Mouse (Mus musculus) monocyte, adult 5-6 weeks (primary cell): Measurements from ENCODE around the gene Ociad1. TPM values are rescaled to one million over a fixed set of nuclear protein-coding genes. Genes with fewer than 3 reads are reported as not detected.

Experiments used
- ATAC-seq: fragments of 153-309, 156-312 bp; replicated peaks from 2 replicates; pipeline ENCODE4 v1.8.0; 2017; ENCODE audit warnings: mild to moderate bottlenecking; ENCODE audit not compliant: low TSS enrichment, insufficient number of reproducible peaks, severe bottlenecking, poor library complexity, low FRiP score
- total RNA-seq: library from RNA; stranded (forward); fragments of 200-1000, 200-491, 200-594 nt; gene quantifications from 3 replicates; pipeline ENCODE4 v1.2.3, GENCODE M21; 2017

Ociad1 gene
- total RNA-seq = 252 to 293 TPM (median 259 TPM) in 3 replicates

DNA sequence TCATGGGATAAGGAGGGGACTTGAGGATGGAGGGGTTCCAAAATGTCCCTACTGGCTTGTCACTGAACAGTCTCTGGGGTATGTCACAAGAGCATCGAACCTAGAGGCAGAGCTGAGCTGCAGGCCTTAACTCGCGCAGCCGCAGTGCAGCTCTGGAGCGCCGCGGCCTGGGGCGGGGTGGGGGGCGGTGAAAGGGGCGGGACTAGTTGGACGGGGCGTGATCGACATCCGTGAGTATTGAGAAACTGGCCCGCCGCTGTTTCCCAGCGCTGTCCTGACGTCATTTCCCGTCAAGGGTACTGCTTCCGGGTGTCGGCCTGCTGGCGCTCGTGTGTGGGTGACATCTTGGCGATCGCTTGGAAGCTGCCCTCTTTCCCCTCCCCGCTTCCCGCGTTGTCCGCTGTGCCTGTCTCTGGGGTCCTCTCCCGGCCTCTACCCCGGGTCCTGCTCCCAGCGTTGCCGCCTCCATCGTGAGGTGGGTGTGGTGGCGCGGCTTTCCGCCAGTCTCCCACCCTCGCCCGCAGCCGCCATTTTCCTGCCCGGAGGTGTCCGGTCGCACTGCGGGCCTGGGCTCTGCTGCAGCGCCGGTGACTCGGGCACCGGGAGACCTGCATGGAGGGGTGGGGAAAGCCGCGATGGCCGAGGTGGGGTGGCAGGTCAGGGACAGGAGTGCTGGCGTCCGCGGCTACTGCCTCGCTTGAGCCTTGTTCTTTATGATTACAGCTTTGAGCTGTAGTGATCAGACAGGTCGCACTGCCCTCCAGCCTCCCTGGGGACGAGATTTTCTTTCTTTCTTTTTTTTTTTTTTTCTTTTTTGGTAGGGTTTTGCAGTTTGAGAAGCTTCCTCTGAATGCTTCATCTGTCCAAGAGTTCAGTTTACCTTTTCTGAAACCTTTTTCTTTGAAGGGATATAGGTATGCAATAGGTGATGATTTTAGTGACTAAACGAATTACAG lies at the start of gene Ociad1:
Gene Ociad1, plus strand, starts transcription at position 283 of the 956 bp plus-strand sequence.
- peak; percentile 98 for ATAC-seq

DNA sequence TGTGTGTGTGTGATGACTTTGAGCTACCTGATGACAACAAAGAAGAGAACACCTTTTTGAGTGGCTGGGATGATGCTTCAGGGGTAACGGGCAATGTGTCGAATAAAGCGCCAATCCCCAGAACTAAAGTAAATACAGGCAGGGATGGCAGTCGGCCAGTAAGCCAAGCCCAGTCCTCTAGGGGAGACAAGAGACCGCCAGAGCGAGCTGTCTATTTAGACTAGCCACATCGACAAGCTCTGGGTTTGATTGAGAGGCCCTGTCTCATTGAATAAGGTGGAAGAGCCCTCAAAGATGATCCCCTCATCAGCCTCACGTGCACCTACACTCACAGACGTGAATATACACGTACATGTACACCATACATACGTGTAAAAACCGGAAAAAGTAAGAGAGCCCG lies 48.2 kb upstream of the Ociad1 start:
- ATAC-seq = no peak

DNA sequence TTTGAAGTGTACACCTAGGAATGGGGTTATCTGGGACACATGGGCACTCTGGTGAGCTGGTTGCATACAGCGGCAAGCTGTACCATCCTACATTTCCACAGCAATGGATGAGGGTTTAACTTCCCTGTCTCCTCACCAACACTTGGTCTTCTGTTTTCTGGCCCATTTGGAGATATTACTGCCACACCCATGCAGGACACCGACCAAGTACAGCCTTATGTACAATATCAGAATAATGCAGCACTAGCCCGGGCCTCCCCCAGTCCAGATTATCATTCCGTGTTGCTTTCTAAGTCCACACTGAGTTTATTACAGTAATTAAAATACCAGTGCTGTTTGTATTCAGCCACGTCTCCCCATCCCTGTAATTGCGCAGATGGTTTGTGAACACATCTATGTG lies 46.2 kb upstream of the Ociad1 start:
- ATAC-seq = no peak

DNA sequence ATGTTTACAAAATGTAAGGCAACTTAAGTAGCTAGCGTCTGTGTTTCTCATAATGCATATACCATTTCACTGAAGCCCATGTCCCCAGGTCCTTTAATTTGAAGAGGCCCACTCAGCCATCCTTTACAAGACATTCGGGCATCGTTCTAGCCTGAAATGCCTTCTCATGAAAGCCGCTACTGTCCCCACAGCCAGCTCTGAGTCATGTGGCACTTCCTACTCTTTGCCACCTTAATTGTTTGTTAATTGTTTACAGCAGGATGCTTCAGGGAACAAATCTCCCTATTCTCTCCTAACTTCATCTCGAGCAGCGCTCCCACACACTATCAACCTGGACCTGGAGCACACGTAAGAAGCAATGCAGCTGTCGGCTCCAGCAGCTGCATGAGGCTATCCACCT lies 44.4 kb upstream of the Ociad1 start:
- no peak for ATAC-seq

DNA sequence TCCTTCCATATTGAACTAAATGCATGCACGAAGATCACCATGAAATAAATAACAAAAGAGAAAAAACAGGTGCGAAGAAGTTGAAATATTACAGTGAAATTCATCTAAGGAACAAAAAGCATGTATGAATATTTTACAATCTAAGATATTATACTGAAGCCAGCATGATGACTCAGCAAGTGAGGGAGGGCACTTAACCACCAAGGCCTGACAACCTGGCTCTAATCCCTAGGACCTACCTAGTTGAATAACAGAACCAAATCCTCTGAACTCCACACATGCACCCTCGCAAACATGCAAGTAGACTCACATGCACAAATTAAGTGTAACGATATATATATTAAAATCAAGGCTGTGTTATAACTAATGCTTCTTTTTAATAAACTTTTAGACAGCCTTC lies 43.2 kb upstream of the Ociad1 start:
- ATAC-seq = no peak

DNA sequence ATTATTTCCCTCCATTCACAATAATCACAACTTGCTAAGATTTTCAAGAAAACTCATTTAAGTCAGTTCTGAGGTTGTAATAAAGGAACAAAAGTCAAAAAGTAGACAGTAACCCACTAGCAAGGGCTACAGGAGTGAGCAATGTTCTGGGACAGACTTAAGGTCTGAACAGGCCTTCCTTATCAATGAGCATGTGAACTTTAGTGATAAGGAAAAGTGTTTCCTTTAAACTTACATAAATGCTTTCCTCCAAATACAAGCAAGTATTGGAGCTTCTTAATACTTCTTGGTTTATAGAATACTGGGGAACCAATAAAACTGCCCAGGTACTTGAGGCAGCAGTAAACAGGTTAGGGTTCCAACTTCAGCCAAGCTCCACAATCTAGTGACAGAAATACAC lies 39.8 kb upstream of the Ociad1 start:
- no peak for ATAC-seq

DNA sequence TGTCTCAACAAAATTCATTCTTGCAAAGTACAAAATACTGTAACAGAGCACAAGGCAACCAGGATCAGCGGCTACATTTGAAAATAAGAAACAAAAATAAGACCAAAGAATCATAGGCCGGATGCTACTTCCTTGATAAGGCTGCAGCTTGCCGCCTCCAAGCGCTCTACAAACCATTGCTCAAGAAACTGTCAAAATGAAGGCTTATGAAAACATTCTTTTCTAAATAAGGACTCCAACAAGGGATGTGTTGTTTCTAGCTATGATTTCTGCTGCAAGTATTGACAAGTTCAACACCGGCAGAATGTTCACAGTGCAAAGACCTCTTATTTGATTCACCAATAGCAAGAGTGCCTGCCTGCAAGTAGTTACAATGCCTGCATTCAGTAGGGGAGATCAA lies 37.9 kb upstream of the Ociad1 start:
- ATAC-seq = no peak

DNA sequence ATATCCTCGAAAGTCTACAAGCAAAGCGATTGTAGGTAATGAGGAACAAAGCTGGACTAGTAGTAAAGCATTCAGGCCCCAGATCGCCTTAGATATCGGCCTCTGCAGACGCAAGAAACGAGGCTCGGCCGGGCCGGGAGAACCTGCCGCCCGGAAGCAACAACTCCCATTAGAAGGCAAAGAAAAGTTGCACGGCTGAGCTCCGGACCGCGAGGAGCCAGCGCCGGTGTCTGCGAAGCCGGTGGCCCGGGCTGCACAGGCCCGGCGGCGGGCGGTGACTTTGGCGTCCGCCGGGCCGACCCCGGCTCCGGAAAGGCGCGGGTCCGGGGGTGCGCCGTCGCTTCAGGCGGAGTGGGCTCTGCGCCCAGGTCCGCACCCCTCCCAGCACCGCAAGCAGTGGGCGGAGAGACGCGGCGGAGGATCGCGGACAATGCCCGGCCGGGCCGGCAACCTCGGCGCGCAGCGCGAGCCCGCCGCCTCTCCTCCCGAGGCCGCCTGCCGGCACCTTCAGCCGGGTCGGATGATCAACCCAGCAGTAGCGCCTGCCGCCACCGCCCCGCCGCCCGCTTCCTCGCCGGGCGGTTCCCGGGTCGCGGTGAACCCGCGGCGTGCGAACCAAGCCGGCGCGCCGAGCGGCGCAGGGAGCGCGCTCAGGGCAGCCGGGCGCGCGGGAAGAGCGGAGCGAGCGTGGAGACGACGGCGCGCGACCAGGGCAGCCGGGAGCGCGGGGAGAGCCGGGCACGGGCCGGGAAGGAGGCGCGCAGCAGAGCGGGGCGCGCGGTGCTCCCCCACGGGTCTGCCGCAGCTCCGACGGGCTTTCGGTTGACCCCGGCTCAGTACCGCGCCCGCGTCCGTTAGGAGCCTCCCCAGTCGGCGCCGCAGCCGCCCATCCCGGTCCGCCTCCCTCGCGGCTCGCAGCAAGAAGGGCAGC lies 37.0 kb upstream of the Ociad1 start:
- ATAC-seq = no peak

DNA sequence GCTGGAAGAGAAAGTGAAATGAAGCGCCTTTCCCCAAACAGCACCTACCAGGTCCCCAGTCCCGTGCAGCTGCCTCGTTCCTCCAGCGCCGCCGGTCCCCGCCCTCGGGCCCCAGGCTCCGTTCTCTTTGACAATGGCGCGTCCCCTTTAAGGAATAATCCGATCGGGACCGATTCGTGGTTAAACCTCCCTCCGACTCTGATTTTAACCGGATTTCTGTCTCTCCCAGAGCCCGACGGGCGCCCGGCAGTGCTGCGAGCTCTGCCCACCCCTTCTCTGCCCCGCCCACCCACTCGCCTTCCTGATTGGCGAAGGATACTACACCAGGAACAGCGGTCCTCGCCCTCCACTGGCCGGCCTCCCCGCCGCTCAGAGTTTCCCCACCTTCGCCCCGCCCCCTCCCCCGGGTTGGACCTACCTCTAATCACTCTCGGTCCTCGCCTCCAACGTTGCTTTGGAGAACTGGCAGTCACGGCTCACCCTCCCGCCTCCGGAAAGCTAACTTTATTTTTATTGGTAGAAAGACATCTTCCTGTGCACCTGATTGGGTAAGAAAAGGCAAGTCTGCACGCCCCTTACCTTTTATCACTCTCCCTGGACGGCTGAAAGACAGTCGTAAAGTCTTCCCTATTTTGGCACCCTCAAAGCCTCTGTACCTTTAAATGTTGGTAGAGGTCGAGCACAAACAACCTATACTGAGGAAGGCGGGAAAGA lies 36.1 kb upstream of the Ociad1 start, which contains the start of gene Fryl:
Gene Fryl, minus strand, starts transcription at position 268 of the 714 bp plus-strand sequence.
- ATAC-seq = peak; percentile 95

DNA sequence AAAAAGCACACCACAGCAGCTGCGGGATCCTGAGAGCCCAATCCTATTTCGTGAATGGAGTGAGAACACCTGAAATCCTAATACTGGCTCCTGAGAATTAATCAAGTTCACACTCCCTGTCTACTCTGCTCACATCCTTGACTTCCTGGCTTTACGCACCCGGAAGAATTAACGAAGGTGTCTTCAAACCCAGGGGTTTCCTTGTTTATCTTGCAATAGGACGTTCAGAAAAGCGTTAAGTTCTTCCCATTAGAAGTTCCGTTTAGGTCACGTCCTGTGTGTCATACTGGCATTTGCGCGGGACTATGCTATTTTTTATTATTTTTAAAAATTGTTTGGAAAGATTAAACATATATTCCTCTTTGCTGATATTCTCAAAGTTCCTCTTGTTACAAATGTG lies 35.5 kb upstream of the Ociad1 start:
- ATAC-seq = 0 out of 2 replicates have a peak, but pooled peaks have one; percentile 5

DNA sequence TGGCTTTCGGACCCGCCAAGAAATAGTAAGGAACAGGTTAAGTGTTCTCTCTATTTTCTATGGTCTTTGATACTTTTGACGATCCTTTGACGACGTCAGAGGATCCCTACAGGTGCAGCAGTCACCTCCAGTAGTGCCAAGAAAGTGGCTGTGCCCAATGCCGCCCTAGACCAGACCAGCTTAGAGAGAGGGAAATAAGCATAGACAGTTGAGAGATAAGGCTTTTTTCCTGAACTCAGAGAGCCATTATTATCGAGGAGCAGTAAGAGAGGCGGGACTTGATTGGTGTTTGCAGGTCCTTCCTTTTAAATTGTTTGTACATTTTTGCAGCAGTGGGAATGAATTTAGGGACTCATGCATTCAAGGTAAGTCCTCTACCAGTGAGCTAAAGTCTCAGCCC lies 34.9 kb upstream of the Ociad1 start:
- ATAC-seq = no peak

DNA sequence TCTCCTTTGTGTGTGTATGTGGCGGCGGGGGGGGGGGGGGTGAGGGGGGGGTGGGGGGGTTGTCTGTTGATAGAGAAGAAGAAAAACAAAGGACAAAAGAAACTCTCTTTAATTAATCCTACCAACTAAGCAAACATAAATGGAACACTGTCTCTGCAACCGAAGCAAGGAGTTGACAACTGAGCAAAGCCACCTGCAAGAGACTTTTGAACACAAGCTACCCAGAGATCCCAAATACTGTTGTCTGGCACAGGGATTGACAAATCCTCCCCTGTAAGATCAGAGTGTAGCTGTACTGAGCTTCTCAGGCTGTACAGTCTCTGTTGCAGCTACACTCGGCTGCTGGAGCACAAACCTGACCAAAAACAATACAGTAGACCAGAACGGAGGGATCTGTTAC lies 28.5 kb upstream of the Ociad1 start:
- no peak for ATAC-seq

DNA sequence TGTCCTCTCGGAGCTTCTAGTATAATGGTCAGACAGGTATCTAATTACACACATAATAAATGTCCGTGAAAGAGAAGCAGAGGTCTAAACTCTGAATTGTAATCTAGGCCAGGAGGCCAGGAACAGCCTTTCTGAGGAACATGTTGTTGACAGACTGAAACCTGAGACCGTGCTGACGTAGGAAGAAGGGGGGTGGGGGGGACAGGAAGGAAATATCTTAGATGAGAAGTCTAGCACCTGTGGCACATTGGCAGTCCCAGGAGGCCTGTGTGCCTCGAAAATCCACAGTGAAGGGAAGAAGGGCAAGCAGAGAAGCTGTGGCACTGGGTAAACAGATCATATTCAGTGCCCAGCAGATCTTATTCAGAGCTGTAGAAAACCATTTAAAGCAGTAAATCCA lies 27.1 kb upstream of the Ociad1 start:
- ATAC-seq = peak; percentile 43; the same call in 1 of the 2 replicates

DNA sequence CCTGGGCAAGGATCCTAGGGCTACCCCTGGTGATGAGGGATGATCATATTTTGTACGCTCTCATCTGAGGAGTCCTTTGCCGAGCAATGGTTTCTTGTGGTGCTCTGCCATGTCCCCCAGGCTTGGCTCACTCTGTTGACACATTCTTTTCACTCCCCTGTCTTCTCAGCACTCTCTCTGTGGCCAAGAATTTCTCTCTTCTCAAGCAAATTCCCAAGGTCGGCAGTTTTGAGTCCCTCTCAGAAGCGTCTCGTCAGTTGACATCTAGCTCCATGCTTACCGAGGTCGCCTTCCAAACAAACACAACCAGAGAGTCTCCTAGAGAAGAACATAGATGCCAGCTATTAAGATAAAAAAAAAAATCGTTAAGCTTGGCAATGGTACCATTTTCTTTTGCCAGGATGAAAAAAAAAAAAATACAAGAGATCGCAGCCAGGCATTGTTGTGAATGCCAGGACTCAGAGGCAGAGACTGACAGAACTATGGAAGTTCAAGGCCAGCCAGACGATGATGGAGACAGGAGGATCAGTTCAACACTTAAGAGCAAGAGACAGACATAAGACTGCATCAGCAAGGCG lies 23.9 kb upstream of the Ociad1 start:
- ATAC-seq = no peak

DNA sequence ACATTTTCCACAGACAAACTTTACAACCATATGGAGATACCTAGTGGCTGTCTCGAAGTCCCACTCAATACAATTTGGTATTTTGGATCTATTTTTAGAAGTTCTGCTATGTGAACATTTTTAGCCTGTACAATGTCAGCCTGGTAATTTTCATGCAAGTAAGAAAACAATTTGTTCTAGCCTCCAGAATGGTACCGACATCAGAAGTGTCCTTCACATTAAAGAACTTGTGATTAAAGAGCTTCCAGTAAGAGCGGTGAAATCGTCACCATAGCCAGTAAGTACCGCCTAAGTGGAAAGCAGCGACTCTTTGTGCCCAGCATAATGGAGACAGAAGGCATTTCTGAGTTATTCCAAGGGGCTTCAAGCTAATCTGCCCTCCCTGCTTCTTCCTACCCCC lies 22.0 kb upstream of the Ociad1 start:
- ATAC-seq = no peak

DNA sequence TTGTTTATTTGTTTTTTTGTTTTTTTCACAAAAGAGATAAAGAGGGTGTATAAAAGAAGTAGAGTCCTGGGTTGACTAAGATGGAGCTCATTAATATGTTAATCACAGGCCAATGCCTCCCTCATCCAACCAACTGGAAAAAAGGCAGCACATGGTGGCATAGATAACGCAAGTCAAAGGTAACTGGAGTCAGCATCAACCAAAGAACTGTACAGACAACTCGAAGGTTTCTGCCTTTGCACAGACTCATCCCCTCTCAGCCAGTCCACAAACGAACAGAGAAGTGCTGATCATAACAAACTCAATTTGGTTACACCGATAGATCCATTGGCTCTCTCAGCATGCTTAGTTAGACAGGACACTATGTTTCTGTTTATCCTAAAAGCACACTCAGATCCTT lies 19.4 kb upstream of the Ociad1 start:
- no peak for ATAC-seq

DNA sequence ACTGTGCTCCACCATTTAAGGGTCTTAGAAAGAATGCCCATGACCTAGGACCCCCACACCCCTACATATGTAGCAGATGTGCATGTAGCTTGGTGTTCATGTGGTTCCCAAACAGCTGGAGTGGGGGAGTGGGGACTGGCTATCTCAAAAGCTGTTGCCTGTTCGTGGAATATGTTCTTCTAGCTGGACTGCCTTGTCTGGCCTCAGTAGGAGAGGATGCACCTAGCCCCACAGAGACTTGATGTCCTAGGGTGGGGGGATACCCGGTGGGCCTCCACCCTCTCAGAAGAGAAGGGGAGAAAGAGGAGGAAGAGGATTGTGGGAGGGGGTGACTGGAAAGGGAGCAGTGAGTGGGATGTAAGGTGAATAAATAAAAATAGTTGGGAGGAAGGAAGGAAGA lies 17.6 kb upstream of the Ociad1 start:
- no peak for ATAC-seq

DNA sequence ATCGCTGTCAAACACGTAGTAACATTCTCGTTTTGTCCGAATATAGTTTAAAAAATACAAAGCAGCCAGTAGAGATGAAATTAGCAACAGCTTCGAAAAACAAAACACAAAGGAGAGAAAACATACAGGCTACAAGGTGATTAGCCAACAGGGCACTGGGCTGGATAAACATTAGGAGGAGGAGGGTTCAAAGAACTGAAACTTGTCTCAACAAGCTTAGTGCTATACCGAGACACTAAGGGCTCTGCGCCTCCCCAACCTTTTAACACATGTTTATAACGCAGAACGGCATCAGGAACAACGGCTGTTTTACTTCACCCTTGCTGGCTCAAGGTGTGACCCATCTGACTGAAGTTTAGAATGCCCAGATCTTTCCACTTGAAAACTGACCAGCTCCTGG lies 13.4 kb upstream of the Ociad1 start:
- no peak for ATAC-seq
